Mouse (Mus musculus): Measurements from ENCODE around the gene Pla2g16. TPM values are rescaled to one million over a fixed set of nuclear protein-coding genes. Genes with fewer than 3 reads are reported as not detected.

Pla2g16 gene
- polyA plus RNA-seq, 1 experiment from 2014 or later = 10.8 TPM

GRCm38 (mm10) chr19:7561456-7561855 lies 4.2 kb downstream of the Pla2g16 start:
- Histone ChIP-seq H3K9me3 (ENCODE audit: low read length) (no peaks in the 10 kb centered on the region), H3K27ac (ENCODE audit: low read length) (no peak overlapping the region), H3K27me3 (ENCODE audit: insufficient read depth, low read length) (no peaks in the 10 kb centered on the region), H3K4me1 (ENCODE audit: insufficient read depth, low read length) (peaks cover 5% of the 10 kb centered on the region; the same call in 1 of the 2 replicates), H3K4me3 (ENCODE audit: low read length) (no peak overlapping the region), H3K36me3 (ENCODE audit: insufficient read depth, low read length) (no peaks in the 10 kb centered on the region), H3K4me2 (replicated peaks; ENCODE audit: low read depth, low read length) (no peak overlapping the region), H3K9ac (replicated peaks; ENCODE audit: low read length) (no peak overlapping the region)
- 67% methylated on average over 3 of the region's 3 CpGs for WGBS
- no peak for ATAC-seq (ENCODE audit: low FRiP score, low TSS enrichment)

GRCm38 (mm10) chr19:7562601-7563129 lies 5.4 kb downstream of the Pla2g16 start:
- Histone ChIP-seq H3K4me2 (replicated peaks; ENCODE audit: low read depth, low read length) (no peak overlapping the region), H3K36me3 (ENCODE audit: insufficient read depth, low read length) (no peaks in the 10 kb centered on the region), H3K9me3 (ENCODE audit: low read length) (no peaks in the 10 kb centered on the region), H3K4me3 (ENCODE audit: low read length) (no peak overlapping the region), H3K27ac (ENCODE audit: low read length) (no peak overlapping the region), H3K9ac (replicated peaks; ENCODE audit: low read length) (no peak overlapping the region), H3K27me3 (ENCODE audit: insufficient read depth, low read length) (no peaks in the 10 kb centered on the region), H3K4me1 (ENCODE audit: insufficient read depth, low read length) (peaks cover 5% of the 10 kb centered on the region; the same call in 1 of the 2 replicates)
- WGBS = 83% methylated on average over 10 of the region's 10 CpGs
- no peak for ATAC-seq (ENCODE audit: low FRiP score, low TSS enrichment)

GRCm38 (mm10) chr19:7563676-7564075 lies 6.4 kb downstream of the Pla2g16 start:
- H3K36me3 ChIP-seq (ENCODE audit: insufficient read depth, low read length) = no peaks in the 10 kb centered on the region
- ATAC-seq (ENCODE audit: low FRiP score, low TSS enrichment) = no peak
- H3K4me3 ChIP-seq (ENCODE audit: low read length) = no peak overlapping the region
- WGBS = 81% methylated on average over 2 of the region's 2 CpGs
- no peak overlapping the region for H3K4me2 ChIP-seq (replicated peaks; ENCODE audit: low read depth, low read length)
- H3K4me1 ChIP-seq (ENCODE audit: insufficient read depth, low read length) = peaks cover 4% of the 10 kb centered on the region; the same call in 1 of the 2 replicates
- no peaks in the 10 kb centered on the region for H3K27me3 ChIP-seq (ENCODE audit: insufficient read depth, low read length)
- no peak overlapping the region for H3K27ac ChIP-seq (ENCODE audit: low read length)
- H3K9ac ChIP-seq (replicated peaks; ENCODE audit: low read length) = no peak overlapping the region
- no peaks in the 10 kb centered on the region for H3K9me3 ChIP-seq (ENCODE audit: low read length)

- Histone ChIP-seq H3K4me3 (ENCODE audit: low read length) (no peak overlapping the region), H3K36me3 (ENCODE audit: insufficient read depth, low read length) (no peaks in the 10 kb centered on the region), H3K4me1 (ENCODE audit: insufficient read depth, low read length) (peaks cover 6% of the 10 kb centered on the region; the same call in 1 of the 2 replicates), H3K27ac (ENCODE audit: low read length) (no peak overlapping the region), H3K9ac (replicated peaks; ENCODE audit: low read length) (no peak overlapping the region), H3K27me3 (ENCODE audit: insufficient read depth, low read length) (no peaks in the 10 kb centered on the region), H3K4me2 (replicated peaks; ENCODE audit: low read depth, low read length) (no peak overlapping the region), H3K9me3 (ENCODE audit: low read length) (no peaks in the 10 kb centered on the region)
- ATAC-seq (ENCODE audit: low FRiP score, low TSS enrichment) = no peak
- WGBS = 89% methylated on average over 1 of the region's 1 CpGs
These were observed 7.2 kb downstream of the Pla2g16 start for GRCm38 (mm10) chr19:7564457-7564856.

- Histone ChIP-seq H3K27me3 (ENCODE audit: insufficient read depth, low read length) (no peaks in the 10 kb centered on the region), H3K9me3 (ENCODE audit: low read length) (no peaks in the 10 kb centered on the region), H3K4me1 (ENCODE audit: insufficient read depth, low read length) (peaks cover 6% of the 10 kb centered on the region; the same call in 1 of the 2 replicates), H3K36me3 (ENCODE audit: insufficient read depth, low read length) (no peaks in the 10 kb centered on the region), H3K27ac (ENCODE audit: low read length) (no peak overlapping the region), H3K4me3 (ENCODE audit: low read length) (no peak overlapping the region), H3K4me2 (replicated peaks; ENCODE audit: low read depth, low read length) (no peak overlapping the region), H3K9ac (replicated peaks; ENCODE audit: low read length) (no peak overlapping the region)
- no peak for ATAC-seq (ENCODE audit: low FRiP score, low TSS enrichment)
- WGBS = 80% methylated on average over 3 of the region's 3 CpGs
These were observed 9.6 kb downstream of the Pla2g16 start for GRCm38 (mm10) chr19:7566826-7567225.

- no peak overlapping the region for H3K27ac ChIP-seq (ENCODE audit: low read length)
- H3K9ac ChIP-seq (replicated peaks; ENCODE audit: low read length) = no peak overlapping the region
- WGBS = 11% methylated on average over 3 of the region's 3 CpGs
- no peaks in the 10 kb centered on the region for H3K36me3 ChIP-seq (ENCODE audit: insufficient read depth, low read length)
- H3K4me2 ChIP-seq (replicated peaks; ENCODE audit: low read depth, low read length) = no peak overlapping the region
- H3K4me1 ChIP-seq (ENCODE audit: insufficient read depth, low read length) = peaks cover 6% of the 10 kb centered on the region; the same call in 1 of the 2 replicates
- H3K9me3 ChIP-seq (ENCODE audit: low read length) = no peaks in the 10 kb centered on the region
- ATAC-seq (ENCODE audit: low FRiP score, low TSS enrichment) = no peak
- no peak overlapping the region for H3K4me3 ChIP-seq (ENCODE audit: low read length)
- no peaks in the 10 kb centered on the region for H3K27me3 ChIP-seq (ENCODE audit: insufficient read depth, low read length)
These were observed 11.1 kb downstream of the Pla2g16 start for GRCm38 (mm10) chr19:7568364-7568763.

GRCm38 (mm10) chr19:7569650-7570049 lies 12.4 kb downstream of the Pla2g16 start:
- no peak overlapping the region for H3K9ac ChIP-seq (replicated peaks; ENCODE audit: low read length)
- no peak overlapping the region for H3K4me3 ChIP-seq (ENCODE audit: low read length)
- no peak for ATAC-seq (ENCODE audit: low FRiP score, low TSS enrichment)
- no peak overlapping the region for H3K27ac ChIP-seq (ENCODE audit: low read length)
- H3K4me2 ChIP-seq (replicated peaks; ENCODE audit: low read depth, low read length) = no peak overlapping the region
- no peaks in the 10 kb centered on the region for H3K27me3 ChIP-seq (ENCODE audit: insufficient read depth, low read length)
- 77% methylated on average over 5 of the region's 5 CpGs for WGBS
- peaks cover 6% of the 10 kb centered on the region; the same call in 1 of the 2 replicates for H3K4me1 ChIP-seq (ENCODE audit: insufficient read depth, low read length)
- H3K36me3 ChIP-seq (ENCODE audit: insufficient read depth, low read length) = no peaks in the 10 kb centered on the region
- no peaks in the 10 kb centered on the region for H3K9me3 ChIP-seq (ENCODE audit: low read length)

- 74% methylated on average over 1 of the region's 1 CpGs for WGBS
These were observed 18.9 kb downstream of the Pla2g16 start for GRCm38 (mm10) chr19:7576180-7576579.

GRCm38 (mm10) chr19:7577710-7578109 lies 20.5 kb downstream of the Pla2g16 start:
- H3K4me1 ChIP-seq (ENCODE audit: insufficient read depth, low read length) = no peaks in the 10 kb centered on the region
- H3K4me2 ChIP-seq (replicated peaks; ENCODE audit: low read depth, low read length) = no peak overlapping the region
- no peaks in the 10 kb centered on the region for H3K9me3 ChIP-seq (ENCODE audit: low read length)
- no peak overlapping the region for H3K9ac ChIP-seq (replicated peaks; ENCODE audit: low read length)
- H3K27ac ChIP-seq (ENCODE audit: low read length) = no peak overlapping the region
- WGBS = 72% methylated on average over 3 of the region's 3 CpGs
- no peak for ATAC-seq (ENCODE audit: low FRiP score, low TSS enrichment)
- H3K36me3 ChIP-seq (ENCODE audit: insufficient read depth, low read length) = no peaks in the 10 kb centered on the region
- no peaks in the 10 kb centered on the region for H3K27me3 ChIP-seq (ENCODE audit: insufficient read depth, low read length)
- no peak overlapping the region for H3K4me3 ChIP-seq (ENCODE audit: low read length)

More at GRCm38 (mm10) chr19:7576180-7576579, 18.9 kb downstream of the Pla2g16 start:
- no peaks in the 10 kb centered on the region for H3K36me3 ChIP-seq (ENCODE audit: insufficient read depth, low read length)
- no peak overlapping the region for H3K27ac ChIP-seq (ENCODE audit: low read length)
- no peaks in the 10 kb centered on the region for H3K9me3 ChIP-seq (ENCODE audit: low read length)
- no peaks in the 10 kb centered on the region for H3K4me1 ChIP-seq (ENCODE audit: insufficient read depth, low read length)
- no peak for ATAC-seq (ENCODE audit: low FRiP score, low TSS enrichment)
- H3K27me3 ChIP-seq (ENCODE audit: insufficient read depth, low read length) = no peaks in the 10 kb centered on the region
- no peak overlapping the region for H3K4me2 ChIP-seq (replicated peaks; ENCODE audit: low read depth, low read length)
- no peak overlapping the region for H3K9ac ChIP-seq (replicated peaks; ENCODE audit: low read length)
- no peak overlapping the region for H3K4me3 ChIP-seq (ENCODE audit: low read length)

GRCm38 (mm10) chr19:7581042-7581441 lies 23.8 kb downstream of the Pla2g16 start:
- Histone ChIP-seq H3K27me3 (ENCODE audit: insufficient read depth, low read length) (no peaks in the 10 kb centered on the region), H3K4me3 (ENCODE audit: low read length) (no peak overlapping the region), H3K9ac (replicated peaks; ENCODE audit: low read length) (no peak overlapping the region), H3K27ac (ENCODE audit: low read length) (no peak overlapping the region), H3K4me2 (replicated peaks; ENCODE audit: low read depth, low read length) (no peak overlapping the region), H3K4me1 (ENCODE audit: insufficient read depth, low read length) (no peaks in the 10 kb centered on the region), H3K36me3 (ENCODE audit: insufficient read depth, low read length) (peaks cover 3% of the 10 kb centered on the region; the same call in 1 of the 2 replicates), H3K9me3 (ENCODE audit: low read length) (no peaks in the 10 kb centered on the region)
- ATAC-seq (ENCODE audit: low FRiP score, low TSS enrichment) = no peak
- 51% methylated on average over 5 of the region's 5 CpGs for WGBS
